Mouse (Mus musculus) liver, embryonic 13.5 days (tissue): ENCODE results near the gene Mrpl2. TPM values are rescaled to one million over a fixed set of nuclear protein-coding genes. Genes with fewer than 3 reads are reported as not detected.

Source experiments
- ATAC-seq: fragments of 200-750 bp; cut with Nextera tagmentation; 2 replicates; pipeline ENCODE4 v1.8.0; 2017; ENCODE audit warnings: low read depth, mild to moderate bottlenecking, moderate number of reproducible peaks, moderate library complexity
- DNase-seq: peaks from one replicate; pipeline ENCODE4 v3.0.0; 2022
- H3K27ac ChIP-seq: fragments of 300-500 bp; sonication (generic); 2 replicates; pipeline ENCODE4 v1.5.1; 2015; ENCODE audit warnings: moderate library complexity, mild to moderate bottlenecking, inconsistent platforms
- H3K27me3 ChIP-seq: fragments of 300-500 bp; sonication (generic); 2 replicates; pipeline ENCODE4 v1.6.1; 2015; ENCODE audit warnings: mild to moderate bottlenecking, inconsistent platforms
- H3K36me3 ChIP-seq: fragments of 300-500 bp; sonication (generic); 2 replicates; pipeline ENCODE4 v1.6.1; 2015; ENCODE audit warnings: mild to moderate bottlenecking, inconsistent platforms
- H3K4me1 ChIP-seq: fragments of 300-500 bp; sonication (generic); replicated peaks from 2 replicates; pipeline ENCODE4 v1.6.1; 2015; ENCODE audit warnings: inconsistent platforms
- H3K4me2 ChIP-seq: fragments of 300-500 bp; sonication (generic); 2 replicates; pipeline ENCODE4 v1.6.1; 2015; ENCODE audit warnings: inconsistent platforms, mild to moderate bottlenecking, moderate library complexity
- H3K4me3 ChIP-seq: fragments of 300-500 bp; sonication (generic); replicated peaks from 2 replicates; pipeline ENCODE4 v1.5.1; 2015; ENCODE audit warnings: mild to moderate bottlenecking, inconsistent platforms
- H3K9ac ChIP-seq: fragments of 300-500 bp; sonication (generic); 2 replicates; pipeline ENCODE4 v1.6.1; 2015; ENCODE audit warnings: mild to moderate bottlenecking, inconsistent platforms
- H3K9me3 ChIP-seq: fragments of 300-500 bp; sonication (generic); replicated peaks from 2 replicates; pipeline ENCODE4 v1.6.1; 2016; ENCODE audit warnings: inconsistent platforms
- WGBS: fragments of 180-500 bp; shearing (Covaris S2); methylation state at CpG from one replicate; pipeline ENCODE4 v1.1.7; 2015; ENCODE audit not compliant: insufficient replicate concordance; 5-methylcytosine and 5-hydroxymethylcytosine counted together
- polyA plus RNA-seq: library from polyadenylated mRNA; unstranded; fragments of >200 nt; fragmentation: Nextera tagmentation; extraction: Ambion mirVana; gene quantifications from 2 replicates; pipeline ENCODE4 v1.2.1, GENCODE M21; 2015

Mrpl2 gene
- polyA plus RNA-seq, 1 experiment from 2014 or later: 97.5 TPM

GRCm38 (mm10) chr17:46612820-46613219, 33.2 kb upstream of the Mrpl2 start:
- Histone ChIP-seq H3K4me1 (peaks cover 31% of the 10 kb centered on the region), H3K36me3 (no peaks in the 10 kb centered on the region), H3K27me3 (no peaks in the 10 kb centered on the region), H3K9ac (no peak overlapping the region), H3K9me3 (no peaks in the 10 kb centered on the region), H3K27ac (no peak overlapping the region), H3K4me2 (no peak overlapping the region), H3K4me3 (no peak overlapping the region)
- 38% methylated on average over 4 of the region's 4 CpGs for WGBS
- no peak for DNase-seq
- ATAC-seq: no peak

DNA sequence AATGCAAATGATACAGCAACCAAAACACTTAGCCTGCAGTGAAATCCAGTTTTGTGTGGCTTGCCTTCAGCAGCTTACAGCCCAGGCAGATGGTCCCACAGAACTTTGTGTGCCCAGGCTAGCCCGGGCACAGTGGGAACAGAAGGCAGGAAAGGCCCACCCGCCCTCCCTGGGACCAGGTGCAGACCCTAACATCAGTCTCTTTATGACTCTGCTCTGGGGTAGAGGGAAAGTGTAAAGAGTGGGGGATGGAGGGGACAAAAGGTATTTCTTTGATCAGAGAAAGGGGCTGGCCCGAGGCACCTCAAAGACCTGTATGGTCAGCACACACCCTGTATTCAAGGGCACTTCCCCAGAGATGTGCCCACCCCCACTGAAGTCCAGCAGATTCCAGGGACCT, 32.8 kb upstream of the Mrpl2 start:
- H3K36me3 ChIP-seq: no peaks in the 10 kb centered on the region
- H3K4me3 ChIP-seq: no peak overlapping the region
- ATAC-seq (no peak), DNase-seq (no peak)
- 42% methylated on average over 3 of the region's 3 CpGs for WGBS
- no peak overlapping the region for H3K27ac ChIP-seq
- no peak overlapping the region for H3K4me2 ChIP-seq
- H3K9me3 ChIP-seq: no peaks in the 10 kb centered on the region
- no peaks in the 10 kb centered on the region for H3K27me3 ChIP-seq
- peaks cover 35% of the 10 kb centered on the region for H3K4me1 ChIP-seq
- H3K9ac ChIP-seq: no peak overlapping the region

GRCm38 (mm10) chr17:46617799-46618198, 28.2 kb upstream of the Mrpl2 start:
- no peak overlapping the region for H3K27ac ChIP-seq
- H3K9me3 ChIP-seq: no peaks in the 10 kb centered on the region
- H3K9ac ChIP-seq: no peak overlapping the region
- peaks cover 56% of the 10 kb centered on the region for H3K4me1 ChIP-seq
- H3K27me3 ChIP-seq: 0 out of 2 replicates have a peak, but pooled peaks cover 3% of the 10 kb centered on the region
- WGBS: 73% methylated on average over 12 of the region's 12 CpGs
- no peaks in the 10 kb centered on the region for H3K36me3 ChIP-seq
- DNase-seq: no peak
- ATAC-seq: no peak
- no peak overlapping the region for H3K4me2 ChIP-seq
- H3K4me3 ChIP-seq: no peak overlapping the region

DNA sequence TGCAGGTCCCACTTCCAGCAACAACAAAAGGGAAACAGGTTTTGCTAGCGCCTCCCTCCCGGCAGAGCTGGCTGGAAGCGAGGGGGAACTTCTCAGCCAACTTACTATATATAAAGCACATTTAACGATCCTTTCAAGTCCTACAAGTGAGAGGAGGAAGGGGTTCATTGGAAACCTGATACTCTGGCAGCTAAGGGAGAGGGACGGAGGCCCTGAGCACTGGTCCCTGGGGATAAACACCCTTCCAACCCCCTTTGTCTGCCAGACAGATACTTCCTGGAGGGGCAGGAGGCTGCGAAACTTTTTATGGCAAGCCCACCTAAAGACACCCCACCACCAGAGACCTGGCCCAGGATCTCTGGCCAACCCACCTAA, 27.6 kb upstream of the Mrpl2 start:
- H3K4me1 ChIP-seq: peaks cover 56% of the 10 kb centered on the region
- H3K4me3 ChIP-seq: no peak overlapping the region
- no peak overlapping the region for H3K9ac ChIP-seq
- no peaks in the 10 kb centered on the region for H3K9me3 ChIP-seq
- peak overlapping the region; percentile 10; the same call in 1 of the 2 replicates for H3K27ac ChIP-seq
- H3K27me3 ChIP-seq: 0 out of 2 replicates have a peak, but pooled peaks cover 3% of the 10 kb centered on the region
- DNase-seq (no peak), ATAC-seq (no peak)
- H3K36me3 ChIP-seq: no peaks in the 10 kb centered on the region
- WGBS: 44% methylated on average over 6 of the region's 6 CpGs
- H3K4me2 ChIP-seq: peak overlapping the region; percentile 8; the same call in 1 of the 2 replicates

GRCm38 (mm10) chr17:46618769-46619682, 27.0 kb upstream of the Mrpl2 start:
- no peaks in the 10 kb centered on the region for H3K36me3 ChIP-seq
- DNase-seq: no peak
- peaks cover 56% of the 10 kb centered on the region for H3K4me1 ChIP-seq
- WGBS: 45% methylated on average over 27 of the region's 27 CpGs
- ATAC-seq: no peak
- no peaks in the 10 kb centered on the region for H3K9me3 ChIP-seq
- no peak overlapping the region for H3K9ac ChIP-seq
- H3K27me3 ChIP-seq: peaks cover 3% of the 10 kb centered on the region
- H3K4me2 ChIP-seq: peak overlapping the region; percentile 8; the same call in 1 of the 2 replicates
- peak overlapping the region; percentile 10; the same call in 1 of the 2 replicates for H3K27ac ChIP-seq
- no peak overlapping the region for H3K4me3 ChIP-seq

- peaks cover 62% of the 10 kb centered on the region for H3K4me1 ChIP-seq
- no peak overlapping the region for H3K4me2 ChIP-seq
- WGBS: 52% methylated on average over 16 of the region's 16 CpGs
- no peak overlapping the region for H3K9ac ChIP-seq
- DNase-seq (no peak), ATAC-seq (no peak)
- H3K9me3 ChIP-seq: no peaks in the 10 kb centered on the region
- H3K4me3 ChIP-seq: no peak overlapping the region
- H3K27me3 ChIP-seq: peaks cover 9% of the 10 kb centered on the region
- no peaks in the 10 kb centered on the region for H3K36me3 ChIP-seq
- no peak overlapping the region for H3K27ac ChIP-seq
These were observed 26.2 kb upstream of the Mrpl2 start for GRCm38 (mm10) chr17:46619683-46620357.

- H3K4me2 ChIP-seq: 0 out of 2 replicates have a peak overlapping the region, but pooled peaks have one; percentile 21
- no peaks in the 10 kb centered on the region for H3K9me3 ChIP-seq
- peaks cover 62% of the 10 kb centered on the region for H3K4me1 ChIP-seq
- DNase-seq (no peak), ATAC-seq (no peak)
- H3K27me3 ChIP-seq: peaks cover 9% of the 10 kb centered on the region
- H3K9ac ChIP-seq: no peak overlapping the region
- H3K36me3 ChIP-seq: no peaks in the 10 kb centered on the region
- no peak overlapping the region for H3K4me3 ChIP-seq
- 0 out of 2 replicates have a peak overlapping the region, but pooled peaks have one; percentile 48 for H3K27ac ChIP-seq
- WGBS: 50% methylated on average over 15 of the region's 15 CpGs
These were observed 24.7 kb upstream of the Mrpl2 start for GRCm38 (mm10) chr17:46621324-46621723.

GRCm38 (mm10) chr17:46622269-46622668, 23.8 kb upstream of the Mrpl2 start:
- WGBS: 45% methylated on average over 11 of the region's 11 CpGs
- H3K27ac ChIP-seq: no peak overlapping the region
- no peaks in the 10 kb centered on the region for H3K9me3 ChIP-seq
- H3K4me2 ChIP-seq: no peak overlapping the region
- H3K4me1 ChIP-seq: peaks cover 62% of the 10 kb centered on the region
- ATAC-seq (no peak), DNase-seq (no peak)
- peaks cover 15% of the 10 kb centered on the region for H3K27me3 ChIP-seq
- no peak overlapping the region for H3K9ac ChIP-seq
- H3K4me3 ChIP-seq: no peak overlapping the region
- no peaks in the 10 kb centered on the region for H3K36me3 ChIP-seq

GRCm38 (mm10) chr17:46623819-46624557, 22.0 kb upstream of the Mrpl2 start:
- DNase-seq (no peak), ATAC-seq (no peak)
- WGBS: 24% methylated on average over 10 of the region's 10 CpGs
- H3K9ac ChIP-seq: no peak overlapping the region
- no peak overlapping the region for H3K4me3 ChIP-seq
- peaks cover 32% of the 10 kb centered on the region for H3K27me3 ChIP-seq
- no peaks in the 10 kb centered on the region for H3K36me3 ChIP-seq
- H3K4me1 ChIP-seq: peaks cover 53% of the 10 kb centered on the region
- H3K4me2 ChIP-seq: 0 out of 2 replicates have a peak overlapping the region, but pooled peaks have one; percentile 12
- H3K9me3 ChIP-seq: no peaks in the 10 kb centered on the region
- H3K27ac ChIP-seq: peak overlapping the region; percentile 39; the same call in 1 of the 2 replicates

- ATAC-seq: no peak
- Histone ChIP-seq H3K27ac (peak overlapping the region; percentile 39; the same call in 1 of the 2 replicates), H3K27me3 (peaks cover 38% of the 10 kb centered on the region), H3K4me3 (no peak overlapping the region), H3K4me1 (peaks cover 50% of the 10 kb centered on the region), H3K9ac (no peak overlapping the region), H3K4me2 (0 out of 2 replicates have a peak overlapping the region, but pooled peaks have one; percentile 12), H3K36me3 (no peaks in the 10 kb centered on the region), H3K9me3 (no peaks in the 10 kb centered on the region)
- WGBS: 56% methylated on average over 12 of the region's 12 CpGs
- DNase-seq: no peak
These were observed 21.4 kb upstream of the Mrpl2 start for GRCm38 (mm10) chr17:46624598-46624997.

DNA sequence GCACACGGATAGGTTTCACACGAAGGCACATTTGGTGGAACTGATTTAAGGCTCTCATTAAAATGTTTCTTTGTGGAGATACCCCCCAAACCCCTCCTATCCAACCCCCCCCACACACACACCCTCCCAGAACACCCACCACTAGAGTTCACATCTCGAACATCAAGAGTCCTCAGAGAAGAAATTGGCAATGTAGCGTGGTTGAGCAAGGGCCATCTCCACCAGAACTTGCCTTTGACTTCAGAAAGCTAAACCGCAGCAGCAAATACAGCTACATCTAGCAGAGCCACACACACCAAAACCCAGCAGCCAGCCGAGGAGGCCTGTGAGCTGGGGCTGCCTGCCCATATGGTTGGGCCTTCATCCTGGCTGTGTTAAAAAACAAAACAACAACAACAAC, 18.6 kb upstream of the Mrpl2 start:
- Histone ChIP-seq H3K9me3 (no peaks in the 10 kb centered on the region), H3K36me3 (no peaks in the 10 kb centered on the region), H3K27me3 (peaks cover 59% of the 10 kb centered on the region), H3K9ac (no peak overlapping the region), H3K27ac (no peak overlapping the region), H3K4me2 (peak overlapping the region; percentile 70), H3K4me3 (no peak overlapping the region), H3K4me1 (peaks cover 43% of the 10 kb centered on the region)
- WGBS: 59% methylated on average over 6 of the region's 6 CpGs
- DNase-seq (no peak), ATAC-seq (no peak)
